Mouse (Mus musculus): ENCODE results near the gene F11r. TPM values are rescaled to one million over a fixed set of nuclear protein-coding genes. Genes with fewer than 3 reads are reported as not detected.

F11r gene
- polyA plus RNA-seq, 1 experiment from 2014 or later: 34.2 TPM

- peak overlapping the region; percentile 81 for H3K27ac ChIP-seq (ENCODE audit: low read length)
- peaks cover 5% of the 10 kb centered on the region for H3K36me3 ChIP-seq (ENCODE audit: control insufficient read depth, insufficient read depth)
- peak overlapping the region; percentile 96 for H3K9ac ChIP-seq (ENCODE audit: low read depth, low read length)
- H3K4me3 ChIP-seq (ENCODE audit: low read depth, low read length): peak overlapping the region; percentile 97
- ATAC-seq (ENCODE audit: low read depth): peak; percentile 65
- no peaks in the 10 kb centered on the region for H3K27me3 ChIP-seq (ENCODE audit: control insufficient read depth, insufficient read depth, low read depth, low read length)
- H3K4me2 ChIP-seq (ENCODE audit: low read depth, low read length): peak overlapping the region; percentile 69
- no peaks in the 10 kb centered on the region for H3K9me3 ChIP-seq (replicated peaks; ENCODE audit: control insufficient read depth, low read length)
- WGBS (ENCODE audit: insufficient replicate concordance): under 1% methylated on average over 39 of the region's 39 CpGs
- peaks cover 23% of the 10 kb centered on the region for H3K4me1 ChIP-seq (ENCODE audit: control insufficient read depth, low read depth, low read length)
Measured at GRCm38 (mm10) chr1:171411492-171411941, 25.8 kb upstream of the F11r start.

GRCm38 (mm10) chr1:171412001-171412441 is 25.3 kb upstream of the F11r start:
- Histone ChIP-seq H3K4me2 (ENCODE audit: low read depth, low read length) (peak overlapping the region; percentile 69), H3K4me1 (ENCODE audit: control insufficient read depth, low read depth, low read length) (peaks cover 23% of the 10 kb centered on the region), H3K9ac (ENCODE audit: low read depth, low read length) (peak overlapping the region; percentile 96), H3K9me3 (replicated peaks; ENCODE audit: control insufficient read depth, low read length) (no peaks in the 10 kb centered on the region), H3K36me3 (ENCODE audit: control insufficient read depth, insufficient read depth) (peaks cover 10% of the 10 kb centered on the region), H3K27ac (ENCODE audit: low read length) (peak overlapping the region; percentile 81), H3K27me3 (ENCODE audit: control insufficient read depth, insufficient read depth, low read depth, low read length) (no peaks in the 10 kb centered on the region), H3K4me3 (ENCODE audit: low read depth, low read length) (peak overlapping the region; percentile 97)
- no peak for ATAC-seq (ENCODE audit: low read depth)
- WGBS (ENCODE audit: insufficient replicate concordance): under 1% methylated on average over 20 of the region's 20 CpGs

GRCm38 (mm10) chr1:171412446-171412845 is 24.9 kb upstream of the F11r start:
- H3K36me3 ChIP-seq (ENCODE audit: control insufficient read depth, insufficient read depth): peaks cover 11% of the 10 kb centered on the region
- peak overlapping the region; percentile 69 for H3K4me2 ChIP-seq (ENCODE audit: low read depth, low read length)
- H3K4me1 ChIP-seq (ENCODE audit: control insufficient read depth, low read depth, low read length): peaks cover 23% of the 10 kb centered on the region
- 51% methylated on average over 3 of the region's 3 CpGs for WGBS (ENCODE audit: insufficient replicate concordance)
- H3K9me3 ChIP-seq (replicated peaks; ENCODE audit: control insufficient read depth, low read length): no peaks in the 10 kb centered on the region
- ATAC-seq (ENCODE audit: low read depth): no peak
- H3K27ac ChIP-seq (ENCODE audit: low read length): no peak overlapping the region
- no peaks in the 10 kb centered on the region for H3K27me3 ChIP-seq (ENCODE audit: control insufficient read depth, insufficient read depth, low read depth, low read length)
- H3K4me3 ChIP-seq (ENCODE audit: low read depth, low read length): peak overlapping the region; percentile 97
- peak overlapping the region; percentile 96 for H3K9ac ChIP-seq (ENCODE audit: low read depth, low read length)

- H3K27me3 ChIP-seq (ENCODE audit: control insufficient read depth, insufficient read depth, low read depth, low read length): no peaks in the 10 kb centered on the region
- H3K4me3 ChIP-seq (ENCODE audit: low read depth, low read length): no peak overlapping the region
Measured at GRCm38 (mm10) chr1:171413608-171414007, 23.7 kb upstream of the F11r start.

GRCm38 (mm10) chr1:171418660-171419059 is 18.7 kb upstream of the F11r start, which contains the start of gene Tstd1:
Gene Tstd1, plus strand, starts transcription at chr1:171418872.
- no peak within 1 kb of the TSS for H3K4me2 ChIP-seq (ENCODE audit: low read depth, low read length)
- H3K27ac ChIP-seq (ENCODE audit: low read length): no peak within 1 kb of the TSS
- H3K27me3 ChIP-seq (ENCODE audit: control insufficient read depth, insufficient read depth, low read depth, low read length): no peaks in the 10 kb centered on the region
- H3K4me3 ChIP-seq (ENCODE audit: low read depth, low read length): no peak within 1 kb of the TSS
- no peak within 1 kb of the TSS for H3K9ac ChIP-seq (ENCODE audit: low read depth, low read length)
- peak; percentile 55 for ATAC-seq (ENCODE audit: low read depth)
- peaks cover 15% of the 10 kb centered on the region for H3K4me1 ChIP-seq (ENCODE audit: control insufficient read depth, low read depth, low read length)
- 80% methylated on average over 5 of the region's 5 CpGs for WGBS (ENCODE audit: insufficient replicate concordance)
- no peaks in the 10 kb centered on the region for H3K9me3 ChIP-seq (replicated peaks; ENCODE audit: control insufficient read depth, low read length)
- peaks cover 14% of the 10 kb centered on the region for H3K36me3 ChIP-seq (ENCODE audit: control insufficient read depth, insufficient read depth)

More at GRCm38 (mm10) chr1:171413608-171414007, 23.7 kb upstream of the F11r start:
- Histone ChIP-seq H3K27ac (ENCODE audit: low read length) (no peak overlapping the region), H3K9ac (ENCODE audit: low read depth, low read length) (no peak overlapping the region), H3K9me3 (replicated peaks; ENCODE audit: control insufficient read depth, low read length) (no peaks in the 10 kb centered on the region), H3K36me3 (ENCODE audit: control insufficient read depth, insufficient read depth) (peaks cover 14% of the 10 kb centered on the region), H3K4me1 (ENCODE audit: control insufficient read depth, low read depth, low read length) (peaks cover 23% of the 10 kb centered on the region), H3K4me2 (ENCODE audit: low read depth, low read length) (no peak overlapping the region)
- ATAC-seq (ENCODE audit: low read depth): no peak
- WGBS (ENCODE audit: insufficient replicate concordance): 70% methylated on average over 8 of the region's 8 CpGs

- Histone ChIP-seq H3K27ac (ENCODE audit: low read length) (no peak overlapping the region), H3K4me3 (ENCODE audit: low read depth, low read length) (no peak overlapping the region)
- no peak for ATAC-seq (ENCODE audit: low read depth)
Measured at GRCm38 (mm10) chr1:171419291-171419882, 17.9 kb upstream of the F11r start.

GRCm38 (mm10) chr1:171419905-171420304 is 17.4 kb upstream of the F11r start:
- no peaks in the 10 kb centered on the region for H3K27me3 ChIP-seq (ENCODE audit: control insufficient read depth, insufficient read depth, low read depth, low read length)
- peaks cover 14% of the 10 kb centered on the region for H3K36me3 ChIP-seq (ENCODE audit: control insufficient read depth, insufficient read depth)
- H3K4me1 ChIP-seq (ENCODE audit: control insufficient read depth, low read depth, low read length): peaks cover 5% of the 10 kb centered on the region
- WGBS (ENCODE audit: insufficient replicate concordance): 80% methylated on average over 5 of the region's 5 CpGs
- no peaks in the 10 kb centered on the region for H3K9me3 ChIP-seq (replicated peaks; ENCODE audit: control insufficient read depth, low read length)
- H3K4me3 ChIP-seq (ENCODE audit: low read depth, low read length): no peak overlapping the region
- no peak overlapping the region for H3K4me2 ChIP-seq (ENCODE audit: low read depth, low read length)
- no peak overlapping the region for H3K9ac ChIP-seq (ENCODE audit: low read depth, low read length)
- H3K27ac ChIP-seq (ENCODE audit: low read length): no peak overlapping the region
- no peak for ATAC-seq (ENCODE audit: low read depth)

More at GRCm38 (mm10) chr1:171419291-171419882, 17.9 kb upstream of the F11r start:
- Histone ChIP-seq H3K36me3 (ENCODE audit: control insufficient read depth, insufficient read depth) (peaks cover 14% of the 10 kb centered on the region), H3K9me3 (replicated peaks; ENCODE audit: control insufficient read depth, low read length) (no peaks in the 10 kb centered on the region), H3K4me2 (ENCODE audit: low read depth, low read length) (no peak overlapping the region), H3K9ac (ENCODE audit: low read depth, low read length) (no peak overlapping the region), H3K4me1 (ENCODE audit: control insufficient read depth, low read depth, low read length) (peaks cover 8% of the 10 kb centered on the region), H3K27me3 (ENCODE audit: control insufficient read depth, insufficient read depth, low read depth, low read length) (no peaks in the 10 kb centered on the region)
- WGBS (ENCODE audit: insufficient replicate concordance): 75% methylated on average over 12 of the region's 12 CpGs

GRCm38 (mm10) chr1:171422504-171423095 is 14.7 kb upstream of the F11r start:
- Histone ChIP-seq H3K4me3 (ENCODE audit: low read depth, low read length) (no peak overlapping the region), H3K4me2 (ENCODE audit: low read depth, low read length) (no peak overlapping the region), H3K4me1 (ENCODE audit: control insufficient read depth, low read depth, low read length) (peaks cover 5% of the 10 kb centered on the region), H3K9ac (ENCODE audit: low read depth, low read length) (no peak overlapping the region), H3K27ac (ENCODE audit: low read length) (no peak overlapping the region), H3K9me3 (replicated peaks; ENCODE audit: control insufficient read depth, low read length) (no peaks in the 10 kb centered on the region), H3K36me3 (ENCODE audit: control insufficient read depth, insufficient read depth) (peaks cover 4% of the 10 kb centered on the region), H3K27me3 (ENCODE audit: control insufficient read depth, insufficient read depth, low read depth, low read length) (no peaks in the 10 kb centered on the region)
- peak; percentile 58 for ATAC-seq (ENCODE audit: low read depth)
- 67% methylated on average over 8 of the region's 8 CpGs for WGBS (ENCODE audit: insufficient replicate concordance)

GRCm38 (mm10) chr1:171424638-171425037 is 12.7 kb upstream of the F11r start:
- ATAC-seq (ENCODE audit: low read depth): peak; percentile 46
- Histone ChIP-seq H3K36me3 (ENCODE audit: control insufficient read depth, insufficient read depth) (no peaks in the 10 kb centered on the region), H3K9me3 (replicated peaks; ENCODE audit: control insufficient read depth, low read length) (no peaks in the 10 kb centered on the region), H3K4me3 (ENCODE audit: low read depth, low read length) (no peak overlapping the region), H3K27ac (ENCODE audit: low read length) (no peak overlapping the region), H3K4me2 (ENCODE audit: low read depth, low read length) (0 out of 2 replicates have a peak overlapping the region, but pooled peaks have one; percentile 13), H3K27me3 (ENCODE audit: control insufficient read depth, insufficient read depth, low read depth, low read length) (no peaks in the 10 kb centered on the region), H3K9ac (ENCODE audit: low read depth, low read length) (no peak overlapping the region), H3K4me1 (ENCODE audit: control insufficient read depth, low read depth, low read length) (peaks cover 2% of the 10 kb centered on the region; the same call in 1 of the 2 replicates)
- WGBS (ENCODE audit: insufficient replicate concordance): 49% methylated on average over 5 of the region's 5 CpGs

All from liver, embryonic 16.5 days (tissue).